Mouse (Mus musculus): ENCODE measurements around the gene Runx3.
A peak's percentile ranks its signal among the peaks of the same experiment; 100 is the strongest.

The Runx3 gene

DNA sequence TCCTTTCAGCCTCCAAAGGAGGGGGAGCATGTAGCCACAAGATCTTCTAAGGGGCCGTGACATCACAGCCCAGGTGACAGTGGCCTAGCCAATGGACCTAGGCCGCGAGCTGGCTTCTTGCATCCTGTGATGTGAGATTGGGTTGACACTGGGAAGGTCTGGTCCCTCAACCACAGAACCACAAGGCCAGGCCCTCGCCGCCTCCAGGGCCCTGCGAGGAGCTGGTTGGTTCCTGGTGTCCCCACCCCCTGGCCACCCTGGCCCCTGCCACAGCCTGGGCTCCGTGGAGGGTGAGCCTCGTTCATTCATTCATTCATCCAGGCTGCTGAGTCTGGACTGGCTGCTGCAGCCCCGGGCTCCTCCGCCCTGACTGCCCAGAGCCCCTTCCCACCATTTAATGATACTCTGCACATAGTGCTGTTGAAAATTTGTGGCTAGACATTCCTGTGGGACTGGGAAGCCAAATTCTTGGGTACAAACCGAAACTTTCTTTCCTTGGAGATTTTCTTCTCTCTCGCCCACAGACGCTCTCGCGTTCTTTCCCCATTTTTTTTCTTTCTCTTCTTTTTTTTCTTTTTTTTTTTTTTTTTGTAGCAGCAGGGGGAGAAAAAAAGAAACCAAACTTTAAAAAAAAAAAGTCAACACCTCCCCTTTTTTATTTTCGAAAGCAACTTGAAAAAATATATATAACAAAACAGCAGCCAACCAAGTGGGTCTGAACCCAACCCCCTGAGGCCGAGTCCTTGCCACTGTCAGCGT lies at the start of gene Runx3:
Gene Runx3 (plus strand): TSS at position 311 of the 759 bp plus-strand sequence.
- peak; percentile 70 to 72 for DNase-seq (ENCODE audit: low spot score in 2 of 2)

DNA sequence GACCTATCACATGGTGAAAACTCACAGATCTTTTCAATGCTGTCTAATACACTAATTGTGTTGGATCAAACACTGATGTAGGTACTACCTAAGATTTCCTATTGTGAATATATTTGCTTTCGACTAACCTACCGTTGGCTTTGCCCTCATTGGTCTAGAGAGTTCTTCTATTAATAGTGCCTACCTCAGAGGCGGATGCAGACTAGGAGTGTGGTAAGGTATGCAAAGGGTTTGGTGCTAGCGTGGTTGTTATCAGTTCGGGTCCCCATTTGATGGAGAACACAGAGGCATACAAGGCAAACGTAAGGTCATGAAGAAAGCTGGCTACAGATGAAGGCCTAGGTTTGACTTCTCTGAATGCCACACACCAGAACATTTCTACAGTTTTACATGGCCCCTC lies 47.8 kb upstream of the Runx3 start:
- no peak for DNase-seq (ENCODE audit: low spot score in 2 of 2)

DNA sequence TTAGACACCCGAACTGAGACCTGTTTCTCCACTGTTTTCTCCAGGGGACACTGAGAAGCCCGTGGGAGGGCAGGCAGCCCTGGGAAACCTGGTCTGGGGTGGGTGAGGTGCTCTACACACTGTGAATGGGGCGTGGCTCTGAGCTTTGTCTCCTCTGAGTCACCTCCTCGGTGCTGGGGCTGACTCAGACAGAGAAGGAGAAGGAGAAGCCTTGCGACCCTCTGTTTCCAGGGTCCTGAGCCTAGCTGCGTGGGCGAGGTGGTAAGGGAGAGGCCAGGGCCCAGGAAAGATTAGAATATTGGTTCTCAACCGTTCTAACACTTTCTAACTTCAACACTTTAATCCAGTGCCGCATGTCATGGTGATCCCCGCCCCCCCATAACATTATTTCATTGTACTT lies 46.9 kb upstream of the Runx3 start:
- DNase-seq (ENCODE audit: low spot score in 2 of 2) = no peak

DNA sequence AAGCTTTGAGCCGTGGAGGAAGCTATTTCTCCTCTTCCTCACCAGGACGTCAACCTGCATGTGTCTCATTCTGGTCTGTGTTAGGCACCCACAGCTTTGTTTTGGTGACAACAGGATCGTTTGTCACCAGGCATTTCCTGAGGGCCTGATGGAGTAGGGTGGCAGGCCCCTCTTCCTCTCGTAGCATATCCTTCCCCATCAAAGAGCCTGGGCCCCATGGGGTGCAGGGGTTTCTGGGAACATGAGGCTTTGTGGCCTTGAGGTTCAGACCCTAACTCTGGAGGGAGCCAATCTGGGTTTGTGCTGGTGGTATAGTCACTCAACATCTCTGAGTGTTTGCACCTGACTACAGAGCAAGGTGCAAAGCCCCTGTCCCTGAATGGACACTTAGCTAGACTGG lies 45.8 kb upstream of the Runx3 start:
- no peak for DNase-seq (ENCODE audit: low spot score in 2 of 2)

DNA sequence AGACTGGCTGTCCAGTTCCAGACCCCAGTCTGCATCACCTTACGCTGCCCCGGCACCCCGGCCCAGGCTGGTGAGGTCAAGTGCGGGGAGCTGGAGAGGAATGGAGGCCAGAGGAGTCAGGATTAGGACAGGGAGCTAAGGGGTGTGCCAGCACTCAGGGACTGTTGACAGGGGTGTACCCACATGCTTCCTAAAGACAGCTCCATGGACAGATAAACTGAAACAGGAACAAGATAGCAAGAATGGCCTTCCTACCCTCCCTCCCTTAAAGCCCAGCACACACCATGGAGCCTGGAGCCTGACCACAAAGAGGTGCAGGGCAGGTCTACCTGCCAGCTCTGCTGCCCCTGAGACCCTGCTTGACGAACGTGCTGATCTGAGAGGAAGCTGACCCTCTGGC lies 45.1 kb upstream of the Runx3 start:
- DNase-seq (ENCODE audit: low spot score in 2 of 2) = no peak

DNA sequence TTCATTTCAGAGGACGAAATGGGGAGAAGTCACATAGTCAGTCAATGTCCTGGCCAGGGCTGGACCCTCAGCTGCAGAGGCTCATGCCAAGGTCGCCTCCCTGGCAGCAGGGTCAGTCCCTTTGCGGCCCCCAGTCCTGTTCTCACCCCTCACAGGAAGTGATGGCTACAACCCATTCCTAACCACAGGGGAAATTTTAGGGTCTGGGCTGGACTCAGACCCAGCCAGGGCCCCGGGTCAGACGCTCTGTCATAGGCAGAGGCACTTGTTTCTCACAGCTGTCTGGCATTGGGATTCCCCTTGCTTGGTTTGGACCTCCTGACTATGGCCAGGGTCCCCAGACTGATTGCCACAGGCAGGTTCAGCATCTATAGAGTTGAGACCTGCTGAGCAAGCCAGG lies 43.8 kb upstream of the Runx3 start:
- no peak for DNase-seq (ENCODE audit: low spot score in 2 of 2)

DNA sequence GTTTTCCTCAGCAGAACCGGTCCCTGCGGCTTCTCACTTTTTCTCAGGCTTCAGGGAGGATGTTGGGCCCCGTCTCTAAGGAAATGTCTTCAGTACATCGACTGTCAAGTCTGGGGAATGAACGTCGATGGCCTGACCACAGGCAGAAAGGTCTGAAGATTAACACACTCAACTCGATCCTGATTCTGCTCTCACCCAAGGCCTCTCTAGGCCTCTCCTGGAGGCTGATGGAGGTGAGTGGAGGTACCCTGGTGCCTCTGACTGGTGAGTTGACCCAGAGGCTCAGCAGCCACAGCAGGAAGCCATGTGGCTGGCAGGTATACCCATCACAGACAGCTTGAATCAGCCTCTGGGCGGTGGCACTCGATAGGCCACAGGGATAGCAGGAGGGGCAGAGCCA lies 43.3 kb upstream of the Runx3 start:
- DNase-seq (ENCODE audit: low spot score in 2 of 2) = no peak

DNA sequence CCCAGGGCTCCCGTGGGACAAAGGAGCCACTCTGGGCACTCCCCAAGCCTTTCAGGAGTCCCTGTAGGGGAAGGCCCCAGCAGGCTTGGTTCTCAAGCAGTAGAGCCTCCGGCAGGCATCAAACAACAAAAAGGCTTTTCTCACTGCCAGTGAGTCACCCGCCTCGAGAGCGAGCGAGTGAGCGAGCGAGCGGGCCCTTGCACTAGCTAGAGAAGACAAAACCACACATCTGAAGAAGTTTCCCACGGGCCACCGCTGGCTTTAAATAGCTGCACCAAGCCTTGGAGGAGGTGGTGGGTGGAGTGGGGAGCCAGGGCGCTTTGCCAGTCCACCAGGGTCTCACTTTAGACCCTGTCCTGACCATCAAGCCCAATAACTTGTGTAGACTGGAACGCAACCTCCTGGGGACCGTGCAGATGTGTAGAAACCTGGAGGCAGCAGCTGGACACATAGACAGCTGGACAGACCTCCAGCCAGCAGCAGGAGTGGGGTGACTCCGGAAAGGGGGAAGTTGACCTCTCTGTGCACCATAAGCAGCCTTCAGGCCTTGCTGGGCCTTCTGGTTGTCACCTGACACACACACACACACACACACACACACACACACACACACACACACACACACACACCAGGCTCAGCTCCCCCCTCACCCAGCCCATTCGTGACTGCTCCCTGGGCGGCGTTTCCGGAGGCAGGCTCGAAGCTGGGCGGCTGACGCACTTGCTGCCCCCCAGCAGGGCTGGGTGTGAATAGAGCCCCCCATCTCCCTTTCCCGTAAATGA lies 40.4 kb upstream of the Runx3 start:
- DNase-seq (ENCODE audit: low spot score in 2 of 2) = peak; percentile 45 to 50

DNA sequence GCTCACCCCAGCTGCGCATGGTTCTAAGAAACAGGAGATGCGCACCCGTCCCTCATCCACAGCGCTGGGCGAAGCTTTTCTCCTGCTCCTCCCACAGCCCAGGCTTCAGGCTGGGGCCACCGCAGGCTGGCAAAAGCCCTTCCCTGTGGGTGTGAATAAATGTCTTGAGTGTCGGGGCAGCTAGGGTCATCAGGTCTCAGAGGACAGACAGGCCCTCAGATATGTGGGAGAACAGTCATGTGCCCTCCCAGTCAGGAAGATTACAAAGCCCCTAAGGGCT lies 39.9 kb upstream of the Runx3 start:
- no peak for DNase-seq (ENCODE audit: low spot score in 2 of 2)

DNA sequence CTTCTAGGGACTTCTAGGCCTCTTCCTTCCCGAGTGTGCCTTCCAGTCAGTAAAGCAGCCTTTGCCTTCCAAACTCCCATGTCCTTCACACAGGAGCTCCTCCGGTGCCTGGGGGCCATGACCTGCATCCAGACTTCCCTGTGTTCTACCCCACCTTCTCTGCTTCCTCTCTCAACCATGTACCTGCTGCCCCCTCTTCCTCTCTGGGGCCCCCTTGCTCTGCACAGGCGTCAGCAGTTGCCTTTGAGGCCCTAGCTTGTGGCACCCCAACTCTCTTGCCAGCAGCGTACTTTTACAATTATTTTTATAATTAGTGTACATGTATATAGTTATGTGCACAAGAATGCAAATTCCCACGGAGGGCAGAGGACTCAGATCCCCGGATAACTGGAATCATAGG lies 37.4 kb upstream of the Runx3 start:
- no peak for DNase-seq (ENCODE audit: low spot score in 2 of 2)

DNA sequence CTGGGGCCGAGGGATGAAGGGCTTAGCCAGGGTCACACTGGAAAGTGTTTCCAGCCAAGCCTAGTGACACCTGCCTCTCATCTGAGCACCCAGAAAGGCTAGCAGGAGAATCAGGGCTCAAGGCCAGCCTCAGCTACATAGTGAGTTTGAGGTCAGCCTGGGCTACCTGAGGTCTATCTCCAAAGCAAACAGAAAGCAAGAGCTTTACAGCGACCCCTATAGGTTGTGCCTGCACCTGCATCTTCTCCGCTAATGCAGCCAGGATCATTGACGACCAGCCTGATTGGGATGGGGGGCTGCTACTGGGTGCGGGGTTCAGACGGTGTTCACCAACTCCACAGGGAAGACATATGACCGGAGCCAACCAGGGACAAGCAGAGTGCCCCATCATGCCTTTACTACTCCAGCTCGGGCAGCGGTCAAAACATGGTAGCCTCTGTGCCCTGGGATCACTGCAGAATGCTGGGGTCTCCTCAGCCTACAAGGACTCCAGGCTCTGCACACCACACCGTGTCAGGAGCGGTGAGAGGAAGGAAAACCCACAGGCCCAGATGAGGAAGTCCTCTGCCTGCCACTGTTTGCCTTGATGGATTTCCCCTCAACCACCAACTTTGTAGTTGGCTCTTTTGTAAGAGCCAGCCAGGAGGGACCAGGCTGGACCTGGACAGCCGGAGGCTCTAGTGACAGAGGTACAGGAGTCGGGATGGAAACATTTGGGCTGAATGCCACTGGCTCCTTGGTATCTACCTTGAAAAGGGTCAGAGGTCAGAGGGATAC lies 35.2 kb upstream of the Runx3 start:
- DNase-seq (ENCODE audit: low spot score in 2 of 2) = no peak

DNA sequence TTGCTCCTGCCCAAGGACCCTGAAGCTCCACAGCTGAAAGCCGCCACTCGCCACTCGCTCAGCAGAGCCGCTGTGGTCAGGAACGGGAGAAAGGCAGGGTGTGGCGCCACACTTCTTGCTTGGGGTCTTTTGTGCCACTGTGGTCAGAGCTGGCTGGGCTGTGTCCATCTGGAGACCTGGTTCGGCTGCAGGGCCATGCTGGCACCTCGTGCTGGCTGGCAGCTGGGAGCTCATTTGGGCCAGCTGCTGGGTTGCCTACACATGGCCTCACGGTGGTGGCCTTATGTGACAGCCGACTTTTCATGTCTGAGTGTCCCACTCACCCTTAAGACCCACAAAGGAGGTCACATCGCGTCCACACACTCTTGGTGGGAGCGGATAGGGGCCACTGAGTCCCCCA lies 29.8 kb upstream of the Runx3 start:
- DNase-seq (ENCODE audit: low spot score in 2 of 2) = no peak

DNA sequence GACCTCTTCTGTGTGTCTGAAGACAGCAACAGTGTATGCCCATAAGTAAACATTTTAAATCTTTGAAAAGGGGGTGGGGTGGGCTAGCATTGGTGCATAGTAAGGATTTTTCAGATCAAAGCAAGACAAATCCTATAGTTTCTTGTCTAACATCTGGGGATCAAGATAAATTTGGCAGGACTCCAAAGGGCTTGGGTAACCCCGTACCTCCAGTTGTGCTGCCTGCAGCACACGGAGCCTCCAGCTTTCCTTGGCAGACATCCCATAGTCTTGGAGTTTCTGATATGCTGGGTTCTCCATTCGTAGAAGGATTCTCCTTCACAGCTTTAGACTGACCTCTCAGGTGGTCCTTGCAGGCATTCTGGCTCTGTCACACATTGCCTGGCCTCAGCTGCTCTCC lies 27.6 kb upstream of the Runx3 start:
- no peak for DNase-seq (ENCODE audit: low spot score in 2 of 2)

DNA sequence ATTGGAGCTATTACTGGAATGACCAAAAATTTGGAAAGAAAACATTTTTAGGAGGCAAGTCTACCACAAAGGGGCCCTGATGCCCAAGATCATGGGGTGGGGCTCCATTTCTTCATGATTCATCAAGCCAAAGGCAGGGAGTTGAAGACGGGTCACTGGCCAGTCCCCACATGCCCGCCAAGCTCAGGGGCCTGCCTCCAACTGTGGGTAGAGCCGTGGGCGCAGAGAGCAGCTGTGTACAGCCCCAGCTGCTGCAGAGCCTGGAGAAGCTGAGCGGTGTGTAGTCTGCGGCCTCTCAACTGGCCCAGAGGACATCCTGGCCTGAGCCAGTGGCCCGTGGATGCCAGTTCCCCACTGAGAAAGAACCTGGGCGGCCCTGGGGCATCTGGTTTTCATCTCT lies 24.8 kb upstream of the Runx3 start:
- DNase-seq (ENCODE audit: low spot score in 2 of 2) = no peak

DNA sequence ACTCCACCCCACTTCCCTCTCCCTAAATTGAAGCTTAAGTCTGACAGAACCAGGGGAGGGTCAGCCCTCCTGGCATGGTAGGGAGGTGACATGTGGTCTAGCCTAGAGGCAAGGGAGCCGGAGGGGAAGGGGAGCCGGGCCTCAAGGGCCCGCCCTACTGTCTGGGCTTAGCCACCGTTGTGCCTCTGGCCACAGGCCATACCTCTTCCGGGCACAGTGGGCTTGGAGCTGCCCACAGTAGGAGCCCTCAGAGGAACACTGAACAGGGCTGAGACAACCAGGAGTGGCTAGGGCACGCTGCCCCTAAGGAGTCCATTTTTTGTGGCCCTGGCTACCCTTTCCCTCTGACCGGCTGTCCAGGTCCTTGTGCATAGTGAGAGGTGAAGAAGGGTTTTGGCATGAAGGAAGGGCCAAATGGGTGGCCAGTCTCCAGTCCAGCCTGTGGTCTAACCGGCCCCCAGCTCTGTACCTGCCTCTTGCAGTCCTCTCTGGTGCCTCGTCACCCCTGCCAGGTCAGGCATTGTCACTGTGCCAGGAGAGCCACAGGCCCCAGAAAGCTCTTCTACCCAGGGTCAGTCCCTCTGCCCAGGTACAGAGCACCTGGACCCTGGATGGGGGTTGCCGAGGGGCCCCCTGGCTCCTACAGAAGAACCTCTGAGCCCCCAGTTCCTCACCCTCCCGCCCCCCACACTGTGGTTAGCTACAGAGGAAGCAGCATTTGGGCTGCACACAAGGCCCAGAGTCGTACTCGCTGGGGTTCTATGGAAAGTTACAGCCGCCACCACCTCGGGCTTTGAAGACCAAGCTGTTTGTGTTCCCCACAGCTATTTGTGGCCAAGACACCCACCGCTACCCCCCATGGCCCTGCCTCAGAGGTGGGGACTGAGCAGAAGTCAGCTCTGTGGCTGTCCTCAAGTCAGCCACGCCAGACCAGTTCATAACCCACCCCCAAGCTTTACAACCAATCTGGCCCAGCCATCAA lies 22.3 kb upstream of the Runx3 start:
- DNase-seq (ENCODE audit: low spot score in 2 of 2) = peak; percentile 41 to 42

DNA sequence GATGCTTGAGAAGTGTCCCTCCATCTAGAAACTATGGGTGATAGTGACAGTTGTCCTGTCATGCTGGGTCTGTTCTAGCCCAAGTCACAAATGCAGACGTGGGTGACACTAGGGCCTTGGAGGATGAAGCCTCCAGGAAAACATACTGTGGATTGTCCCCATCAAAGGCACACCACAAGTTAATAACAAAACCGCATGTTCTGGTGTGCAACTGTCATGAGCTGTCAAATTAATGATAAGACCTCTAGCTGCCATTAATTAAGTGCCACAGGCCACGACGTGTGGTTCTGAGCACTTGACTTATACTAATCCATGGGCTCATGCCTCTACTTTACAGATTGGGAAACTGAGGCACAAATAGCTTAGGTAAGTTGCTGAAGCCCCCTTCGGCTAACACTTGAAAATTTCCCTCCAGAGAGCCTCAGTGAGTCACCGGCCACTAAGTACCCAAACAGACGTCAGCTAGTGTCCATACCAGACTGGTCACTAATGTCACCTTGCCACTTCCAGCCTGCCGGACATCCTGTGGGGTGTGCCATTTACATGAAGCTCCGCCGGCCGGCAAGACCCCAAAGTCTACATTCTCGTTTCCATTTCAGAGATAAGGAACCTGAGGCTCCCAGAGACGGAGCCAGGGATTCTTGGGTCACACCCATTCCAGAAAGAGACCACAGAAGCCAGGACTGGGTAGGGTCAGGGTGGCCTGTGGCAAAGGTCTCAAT lies 18.3 kb upstream of the Runx3 start:
- DNase-seq (ENCODE audit: low spot score in 2 of 2) = no peak

DNA sequence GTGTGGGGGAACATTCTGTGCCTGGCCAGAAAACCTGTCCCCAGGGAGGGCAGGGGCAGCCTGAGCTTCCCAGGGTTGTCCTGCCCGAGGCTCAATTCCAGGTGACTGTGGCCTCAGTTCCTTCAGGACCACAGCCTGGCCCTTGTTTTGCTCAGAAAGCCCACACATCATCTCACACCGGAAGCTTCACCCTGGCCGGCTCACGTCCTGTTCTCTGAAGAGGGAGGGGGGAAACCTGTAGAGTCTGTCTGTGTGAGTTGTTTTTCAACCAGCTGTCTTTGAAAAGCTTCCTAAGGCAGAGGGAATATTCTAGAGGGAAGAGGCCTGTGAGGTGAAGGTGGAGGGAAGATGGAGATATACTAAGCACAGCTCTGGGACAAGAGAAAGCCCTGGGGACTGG lies 17.7 kb upstream of the Runx3 start:
- DNase-seq (ENCODE audit: low spot score in 2 of 2) = peak; percentile 43 to 56

DNA sequence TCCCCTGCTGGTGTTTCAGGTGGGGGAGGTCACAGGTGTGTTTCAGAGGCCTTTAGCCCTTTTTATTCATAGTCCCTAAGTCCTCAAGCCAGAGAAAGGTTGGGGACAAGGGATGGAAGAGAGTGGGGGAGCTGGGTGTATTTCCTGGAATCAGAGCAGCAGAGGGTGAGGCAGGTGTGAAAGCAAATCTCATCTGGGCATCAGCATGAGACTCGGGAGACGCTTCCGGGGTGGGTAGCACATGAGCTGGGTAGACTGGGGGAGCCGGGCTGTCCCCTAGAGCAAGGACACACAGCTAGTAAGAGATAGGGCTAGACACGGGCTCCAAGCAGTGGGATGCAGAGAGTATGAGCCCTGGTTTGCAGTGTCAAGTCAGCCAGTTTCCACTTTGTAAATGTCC lies 16.7 kb upstream of the Runx3 start:
- DNase-seq (ENCODE audit: low spot score in 2 of 2) = peak; percentile 17 to 18

DNA sequence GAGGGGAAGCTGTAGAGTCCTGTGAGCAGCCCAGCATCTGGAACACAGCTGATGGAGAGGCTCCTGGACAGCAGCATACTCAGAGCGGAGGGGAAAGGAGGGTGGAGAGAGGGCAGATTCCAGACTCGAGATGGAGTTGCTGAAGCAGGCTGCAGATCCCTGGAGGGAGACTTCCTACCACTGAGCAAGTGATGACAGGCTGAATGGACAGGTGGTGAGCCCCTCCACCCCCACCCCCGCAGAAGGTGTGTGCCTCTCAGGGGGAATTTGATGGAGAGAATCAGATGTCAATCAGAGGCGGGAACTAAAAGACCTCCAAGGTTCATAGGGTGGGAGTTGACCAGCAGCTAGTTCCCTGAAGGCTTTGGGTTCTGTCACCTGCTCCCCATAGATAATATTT lies 13.5 kb upstream of the Runx3 start:
- DNase-seq (ENCODE audit: low spot score in 2 of 2) = no peak

DNA sequence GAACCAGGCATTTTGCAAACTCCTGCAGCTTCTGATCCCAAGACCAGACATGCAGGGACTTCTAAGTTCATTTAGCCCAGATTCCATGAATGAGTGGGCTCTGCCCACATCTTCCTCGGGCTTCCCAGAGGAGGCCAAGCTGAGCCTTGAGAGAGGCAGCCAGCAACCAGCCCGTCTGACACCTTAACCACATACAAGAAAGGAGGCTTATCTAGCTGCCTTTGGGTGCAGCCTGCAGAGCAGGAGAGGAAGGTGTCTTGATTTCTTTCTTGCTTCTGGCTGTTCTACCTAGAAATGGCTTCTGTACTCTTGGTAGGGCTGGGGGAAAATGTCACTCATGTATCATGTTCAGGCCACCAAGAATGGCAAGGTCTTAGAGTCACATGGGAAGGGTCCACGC lies 11.8 kb upstream of the Runx3 start:
- DNase-seq (ENCODE audit: low spot score in 2 of 2) = no peak

DNA sequence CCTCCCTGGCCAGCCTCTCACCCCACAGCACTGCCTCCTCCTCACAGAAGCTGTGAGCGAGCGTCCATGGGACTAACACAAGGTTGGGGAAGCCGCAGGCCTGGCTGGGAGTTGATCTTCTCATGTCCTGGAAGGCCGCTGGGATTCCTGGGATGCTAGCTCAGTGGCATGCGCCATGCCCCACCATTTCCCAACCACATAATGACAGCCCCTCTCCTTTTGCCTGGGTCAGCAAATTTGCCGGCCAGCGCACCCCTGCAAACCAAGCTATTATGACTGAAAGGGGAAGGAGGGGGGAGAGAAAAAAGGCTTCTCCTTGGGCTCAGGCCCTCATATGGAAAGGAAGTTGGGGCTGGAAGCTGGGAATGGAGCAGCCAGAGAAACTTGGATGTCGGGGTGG lies 6.8 kb upstream of the Runx3 start:
- no peak for DNase-seq (ENCODE audit: low spot score in 2 of 2)

All from spleen, postnatal 36 days (tissue).